Mouse (Mus musculus): Measurements from ENCODE around the gene Mrpl52. TPM values are rescaled to one million over a fixed set of nuclear protein-coding genes. Genes with fewer than 3 reads are reported as not detected.

Gene Mrpl52
- polyA plus RNA-seq, 1 experiment from 2014 or later: 285 TPM

- WGBS: 46% methylated on average over 1 of the region's 1 CpGs
- H3K4me2 ChIP-seq: 0 out of 2 replicates have a peak overlapping the region, but pooled peaks have one; percentile 73
These were observed 1.2 kb upstream of the Mrpl52 start for GRCm38 (mm10) chr14:54425540-54425939.

GRCm38 (mm10) chr14:54426003-54426688, 563 bp upstream of the Mrpl52 start:
- Histone ChIP-seq H3K9me3 (replicated peaks) (no peaks in the 10 kb centered on the region), H3K4me2 (peak overlapping the region; percentile 73), H3K36me3 (0 out of 2 replicates have a peak, but pooled peaks cover 4% of the 10 kb centered on the region), H3K4me3 (peak overlapping the region; percentile 92), H3K9ac (peak overlapping the region; percentile 87), H3K27me3 (no peaks in the 10 kb centered on the region), H3K27ac (peak overlapping the region; percentile 88), H3K4me1 (replicated peaks) (peaks cover 46% of the 10 kb centered on the region)
- 32% methylated on average over 14 of the region's 14 CpGs for WGBS
- ATAC-seq (replicated peaks; ENCODE audit: insufficient number of reproducible peaks, insufficient read depth, low FRiP score, low read depth): 0 out of 2 replicates have a peak, but pooled peaks have one; percentile 23

More at GRCm38 (mm10) chr14:54425540-54425939, 1.2 kb upstream of the Mrpl52 start:
- Histone ChIP-seq H3K4me1 (replicated peaks) (peaks cover 41% of the 10 kb centered on the region), H3K36me3 (0 out of 2 replicates have a peak, but pooled peaks cover 4% of the 10 kb centered on the region), H3K4me3 (no peak overlapping the region), H3K9me3 (replicated peaks) (no peaks in the 10 kb centered on the region), H3K27me3 (no peaks in the 10 kb centered on the region), H3K27ac (no peak overlapping the region), H3K9ac (no peak overlapping the region)
- ATAC-seq (replicated peaks; ENCODE audit: insufficient number of reproducible peaks, insufficient read depth, low FRiP score, low read depth): no peak

- peaks cover 50% of the 10 kb centered on the region for H3K4me1 ChIP-seq (replicated peaks)
- WGBS: 92% methylated on average over 7 of the region's 7 CpGs
- ATAC-seq (replicated peaks; ENCODE audit: insufficient number of reproducible peaks, insufficient read depth, low FRiP score, low read depth): no peak
- no peak overlapping the region for H3K27ac ChIP-seq
- peak overlapping the region; percentile 92 for H3K4me3 ChIP-seq
- H3K27me3 ChIP-seq: no peaks in the 10 kb centered on the region
- 0 out of 2 replicates have a peak, but pooled peaks cover 4% of the 10 kb centered on the region for H3K36me3 ChIP-seq
- peak overlapping the region; percentile 73 for H3K4me2 ChIP-seq
- H3K9ac ChIP-seq: no peak overlapping the region
- no peaks in the 10 kb centered on the region for H3K9me3 ChIP-seq (replicated peaks)
These were observed 987 bp downstream of the Mrpl52 start for GRCm38 (mm10) chr14:54427696-54428095.

GRCm38 (mm10) chr14:54428421-54428820, 1.7 kb downstream of the Mrpl52 start:
- Histone ChIP-seq H3K9ac (no peak overlapping the region), H3K27me3 (no peaks in the 10 kb centered on the region), H3K27ac (no peak overlapping the region), H3K4me3 (no peak overlapping the region), H3K4me1 (replicated peaks) (peaks cover 57% of the 10 kb centered on the region), H3K9me3 (replicated peaks) (no peaks in the 10 kb centered on the region), H3K36me3 (0 out of 2 replicates have a peak, but pooled peaks cover 4% of the 10 kb centered on the region), H3K4me2 (no peak overlapping the region)
- ATAC-seq (replicated peaks; ENCODE audit: insufficient number of reproducible peaks, insufficient read depth, low FRiP score, low read depth): no peak
- WGBS: 82% methylated on average over 5 of the region's 5 CpGs

GRCm38 (mm10) chr14:54429332-54430093, 2.8 kb downstream of the Mrpl52 start:
- H3K9ac ChIP-seq: 0 out of 2 replicates have a peak overlapping the region, but pooled peaks have one; percentile 92
- 44% methylated on average over 7 of the region's 7 CpGs for WGBS
- H3K4me1 ChIP-seq (replicated peaks): peaks cover 68% of the 10 kb centered on the region
- peak overlapping the region; percentile 96 for H3K27ac ChIP-seq
- H3K4me3 ChIP-seq: no peak overlapping the region
- no peaks in the 10 kb centered on the region for H3K9me3 ChIP-seq (replicated peaks)
- no peak for ATAC-seq (replicated peaks; ENCODE audit: insufficient number of reproducible peaks, insufficient read depth, low FRiP score, low read depth)
- H3K36me3 ChIP-seq: 0 out of 2 replicates have a peak, but pooled peaks cover 4% of the 10 kb centered on the region
- H3K4me2 ChIP-seq: peak overlapping the region; percentile 67
- H3K27me3 ChIP-seq: no peaks in the 10 kb centered on the region

GRCm38 (mm10) chr14:54430406-54431145, 3.9 kb downstream of the Mrpl52 start:
- no peak for ATAC-seq (replicated peaks; ENCODE audit: insufficient number of reproducible peaks, insufficient read depth, low FRiP score, low read depth)
- H3K9ac ChIP-seq: peak overlapping the region; percentile 92
- H3K4me1 ChIP-seq (replicated peaks): peaks cover 73% of the 10 kb centered on the region
- peak overlapping the region; percentile 67 for H3K4me2 ChIP-seq
- H3K36me3 ChIP-seq: 0 out of 2 replicates have a peak, but pooled peaks cover 4% of the 10 kb centered on the region
- H3K4me3 ChIP-seq: peak overlapping the region; percentile 74
- 4% methylated on average over 18 of the region's 18 CpGs for WGBS
- peak overlapping the region; percentile 96 for H3K27ac ChIP-seq
- H3K27me3 ChIP-seq: no peaks in the 10 kb centered on the region
- H3K9me3 ChIP-seq (replicated peaks): no peaks in the 10 kb centered on the region

GRCm38 (mm10) chr14:54431334-54432077, 4.8 kb downstream of the Mrpl52 start, which contains the start of gene Mmp14:
TSS of gene Mmp14 (plus strand) at chr14:54431612.
- peak within 1 kb of the TSS; percentile 92 for H3K9ac ChIP-seq
- H3K27me3 ChIP-seq: no peaks in the 10 kb centered on the region
- H3K27ac ChIP-seq: peak within 1 kb of the TSS; percentile 96
- H3K36me3 ChIP-seq: peaks cover 5% of the 10 kb centered on the region; the same call in 1 of the 2 replicates
- peak within 1 kb of the TSS; percentile 67 for H3K4me2 ChIP-seq
- WGBS: under 1% methylated on average over 49 of the region's 49 CpGs
- peaks cover 67% of the 10 kb centered on the region for H3K4me1 ChIP-seq (replicated peaks)
- H3K4me3 ChIP-seq: peak within 1 kb of the TSS; percentile 74
- peak; percentile 63 for ATAC-seq (replicated peaks; ENCODE audit: insufficient number of reproducible peaks, insufficient read depth, low FRiP score, low read depth)
- H3K9me3 ChIP-seq (replicated peaks): no peaks in the 10 kb centered on the region

- Histone ChIP-seq H3K27ac (peak overlapping the region; percentile 96), H3K9ac (peak overlapping the region; percentile 92), H3K27me3 (no peaks in the 10 kb centered on the region), H3K9me3 (replicated peaks) (no peaks in the 10 kb centered on the region), H3K4me2 (peak overlapping the region; percentile 67), H3K4me3 (peak overlapping the region; percentile 74), H3K36me3 (peaks cover 9% of the 10 kb centered on the region; the same call in 1 of the 2 replicates), H3K4me1 (replicated peaks) (peaks cover 66% of the 10 kb centered on the region)
- 3% methylated on average over 54 of the region's 54 CpGs for WGBS
- peak; percentile 27; the same call in 1 of the 2 replicates for ATAC-seq (replicated peaks; ENCODE audit: insufficient number of reproducible peaks, insufficient read depth, low FRiP score, low read depth)
These were observed 5.5 kb downstream of the Mrpl52 start for GRCm38 (mm10) chr14:54432078-54432836.

- peak overlapping the region; percentile 92 for H3K9ac ChIP-seq
- ATAC-seq (replicated peaks; ENCODE audit: insufficient number of reproducible peaks, insufficient read depth, low FRiP score, low read depth): no peak
These were observed 6.4 kb downstream of the Mrpl52 start for GRCm38 (mm10) chr14:54432837-54433830.

More at GRCm38 (mm10) chr14:54432837-54433830, 6.4 kb downstream of the Mrpl52 start:
- Histone ChIP-seq H3K9me3 (replicated peaks) (no peaks in the 10 kb centered on the region), H3K27ac (peak overlapping the region; percentile 96), H3K4me3 (peak overlapping the region; percentile 74), H3K4me2 (peak overlapping the region; percentile 67), H3K36me3 (peaks cover 11% of the 10 kb centered on the region), H3K4me1 (replicated peaks) (peaks cover 58% of the 10 kb centered on the region), H3K27me3 (no peaks in the 10 kb centered on the region)
- 29% methylated on average over 17 of the region's 17 CpGs for WGBS

Measured in heart, embryonic 15.5 days (tissue).